Mouse (Mus musculus) bone marrow macrophage, adult 2 months (primary cell): ENCODE measurements around the gene Tfdp2.
"Not testable (repeated sequence)": the region's sequence is repeated elsewhere in the genome, so short reads cannot be mapped to it uniquely, and the experiment has no call there.

Experiments used
- CTCF ChIP-seq: IDR thresholded peaks from 2 replicates; pipeline ENCODE4 v1.5.1; 2012; ENCODE audit warnings: low read depth, mild to moderate bottlenecking, low read length, moderate library complexity
- POLR2A ChIP-seq: IDR thresholded peaks from 2 replicates; pipeline ENCODE4 v1.6.1; 2012; ENCODE audit warnings: mild to moderate bottlenecking, low read depth, low read length, borderline replicate concordance

DNA sequence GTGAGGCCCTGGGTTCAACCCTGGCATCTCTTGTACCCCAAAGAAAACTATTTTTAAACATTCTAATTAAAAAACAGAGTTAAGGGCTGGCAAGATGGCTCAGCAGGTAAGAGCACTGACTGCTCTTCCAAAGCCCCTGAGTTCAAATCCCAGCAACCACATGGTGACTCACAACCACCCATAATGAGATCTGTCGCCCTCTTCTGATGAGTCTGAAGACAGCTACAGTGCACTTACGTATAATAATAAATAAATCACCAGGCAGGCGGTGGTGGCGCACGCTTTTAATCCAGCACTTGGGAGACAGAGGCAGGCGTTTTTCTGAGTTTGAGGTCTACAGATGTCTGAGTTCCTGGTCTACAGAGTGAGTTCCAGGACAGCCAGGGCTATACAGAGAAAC, 155.7 kb downstream of the Tfdp2 start:
- TF ChIP-seq CTCF, POLR2A: not testable (repeated sequence)
